Mouse (Mus musculus) kidney, embryonic 16.5 days (tissue): Measurements from ENCODE around the gene Olfr812. TPM values are rescaled to one million over a fixed set of nuclear protein-coding genes. Genes with fewer than 3 reads are reported as not detected.
"Not testable (repeated sequence)": the region's sequence is repeated elsewhere in the genome, so short reads cannot be mapped to it uniquely, and the experiment has no call there.

Experiments used
- ATAC-seq: fragments of 200-750 bp; cut with Nextera tagmentation; 2 replicates; pipeline ENCODE4 v1.8.0; 2017; ENCODE audit warnings: moderate TSS enrichment; ENCODE audit not compliant: low FRiP score, low TSS enrichment
- H3K27ac ChIP-seq: fragments of 300-500 bp; sonication (generic); 2 replicates; pipeline ENCODE4 v1.5.1; 2014; ENCODE audit warnings: low read length
- H3K27me3 ChIP-seq: fragments of 300-500 bp; sonication (generic); 2 replicates; pipeline ENCODE4 v1.6.1; 2014; ENCODE audit warnings: low read length, control low read depth, mixed read lengths; ENCODE audit not compliant: insufficient read depth
- H3K36me3 ChIP-seq: fragments of 300-500 bp; sonication (generic); 2 replicates; pipeline ENCODE4 v1.6.1; 2014; ENCODE audit warnings: low read length, control low read depth, mixed read lengths; ENCODE audit not compliant: insufficient read depth
- H3K4me1 ChIP-seq: fragments of 300-500 bp; sonication (generic); 2 replicates; pipeline ENCODE4 v1.6.1; 2014; ENCODE audit warnings: low read length, control low read depth, mixed read lengths; ENCODE audit not compliant: insufficient read depth
- H3K4me2 ChIP-seq: fragments of 300-500 bp; sonication (generic); replicated peaks from 2 replicates; pipeline ENCODE4 v1.6.1; 2014; ENCODE audit warnings: low read depth, low read length
- H3K4me3 ChIP-seq: fragments of 300-500 bp; sonication (generic); 2 replicates; pipeline ENCODE4 v1.5.1; 2014; ENCODE audit warnings: mild to moderate bottlenecking, low read length
- H3K9ac ChIP-seq: fragments of 300-500 bp; sonication (generic); replicated peaks from 2 replicates; pipeline ENCODE4 v1.6.1; 2014; ENCODE audit warnings: low read length
- H3K9me3 ChIP-seq: fragments of 300-500 bp; sonication (generic); 2 replicates; pipeline ENCODE4 v1.6.1; 2016; ENCODE audit warnings: low read length, control low read depth
- WGBS: fragments of 180-500 bp; shearing (Covaris S2); extraction: QIAGEN DNeasy Blood & Tissue Kit; methylation state at CpG from one replicate; pipeline ENCODE4 v1.1.7; 2014; 5-methylcytosine and 5-hydroxymethylcytosine counted together
- polyA plus RNA-seq: library from polyadenylated mRNA; unstranded; fragments of >200 nt; fragmentation: Nextera tagmentation; extraction: Ambion mirVana; gene quantifications from 2 replicates; pipeline ENCODE4 v1.2.1, GENCODE M21; 2015

Olfr812 gene
- polyA plus RNA-seq: not detected in 2 replicates

GRCm38 (mm10) chr10:129845994-129846393, at the start of gene Olfr812:
Gene Olfr812 (minus strand): TSS chr10:129846094.
- Histone ChIP-seq H3K27me3 (no peaks in the 10 kb centered on the region), H3K9me3 (no peaks in the 10 kb centered on the region), H3K9ac (no peak within 1 kb of the TSS), H3K4me3 (no peak within 1 kb of the TSS), H3K36me3 (no peaks in the 10 kb centered on the region), H3K4me2 (no peak within 1 kb of the TSS), H3K4me1 (no peaks in the 10 kb centered on the region), H3K27ac (no peak within 1 kb of the TSS)
- ATAC-seq: no peak
- WGBS: 63% methylated on average over 1 of the region's 1 CpGs

- Histone ChIP-seq H3K36me3 (no peaks in the 10 kb centered on the region), H3K9ac (no peak overlapping the region), H3K27me3 (no peaks in the 10 kb centered on the region), H3K27ac (no peak overlapping the region), H3K4me3 (no peak overlapping the region), H3K9me3 (no peaks in the 10 kb centered on the region), H3K4me2 (no peak overlapping the region), H3K4me1 (no peaks in the 10 kb centered on the region)
- WGBS: 93% methylated on average over 7 of the region's 7 CpGs
- ATAC-seq: no peak
Observed at GRCm38 (mm10) chr10:129885934-129886333, 40.0 kb upstream of the Olfr812 start.

GRCm38 (mm10) chr10:129885496-129885895, 39.6 kb upstream of the Olfr812 start:
- not testable (repeated sequence) for H3K4me1 ChIP-seq, H3K4me2 ChIP-seq, ATAC-seq, H3K36me3 ChIP-seq, H3K27me3 ChIP-seq, H3K27ac ChIP-seq, H3K9me3 ChIP-seq, H3K9ac ChIP-seq, H3K4me3 ChIP-seq
- WGBS: 69% methylated on average over 6 of the region's 6 CpGs

GRCm38 (mm10) chr10:129879751-129880150, 33.9 kb upstream of the Olfr812 start, which contains the start of gene Olfr814:
Gene Olfr814 (minus strand): TSS chr10:129879851.
- not testable (repeated sequence) for H3K27ac ChIP-seq, H3K36me3 ChIP-seq, ATAC-seq, H3K9ac ChIP-seq, H3K4me1 ChIP-seq, H3K4me3 ChIP-seq, H3K27me3 ChIP-seq, H3K4me2 ChIP-seq, H3K9me3 ChIP-seq
- no CpG with 5 or more reads among the region's 1 CpGs for WGBS

GRCm38 (mm10) chr10:129855067-129855466, 9.2 kb upstream of the Olfr812 start, which contains the start of gene Olfr813:
Gene Olfr813 (plus strand): TSS chr10:129855367.
- no peak for ATAC-seq
- no peak within 1 kb of the TSS for H3K27ac ChIP-seq
- H3K4me3 ChIP-seq: no peak within 1 kb of the TSS
- no peaks in the 10 kb centered on the region for H3K36me3 ChIP-seq
- no peak within 1 kb of the TSS for H3K4me2 ChIP-seq
- no peaks in the 10 kb centered on the region for H3K27me3 ChIP-seq
- H3K9ac ChIP-seq: no peak within 1 kb of the TSS
- H3K4me1 ChIP-seq: no peaks in the 10 kb centered on the region
- no peaks in the 10 kb centered on the region for H3K9me3 ChIP-seq

GRCm38 (mm10) chr10:129847343-129847742, 1.4 kb upstream of the Olfr812 start:
- Histone ChIP-seq H3K4me2 (no peak overlapping the region), H3K9ac (no peak overlapping the region), H3K36me3 (no peaks in the 10 kb centered on the region), H3K9me3 (no peaks in the 10 kb centered on the region), H3K27ac (no peak overlapping the region), H3K27me3 (no peaks in the 10 kb centered on the region), H3K4me3 (no peak overlapping the region), H3K4me1 (no peaks in the 10 kb centered on the region)
- 77% methylated on average over 1 of the region's 1 CpGs for WGBS
- no peak for ATAC-seq

GRCm38 (mm10) chr10:129804296-129804695, 41.6 kb downstream of the Olfr812 start, which contains the start of gene Olfr811:
Gene Olfr811 (minus strand): TSS chr10:129804396.
- Histone ChIP-seq H3K9ac (no peak within 1 kb of the TSS), H3K36me3 (no peaks in the 10 kb centered on the region), H3K4me3 (no peak within 1 kb of the TSS), H3K27ac (no peak within 1 kb of the TSS), H3K9me3 (no peaks in the 10 kb centered on the region), H3K27me3 (no peaks in the 10 kb centered on the region), H3K4me1 (no peaks in the 10 kb centered on the region), H3K4me2 (no peak within 1 kb of the TSS)
- no peak for ATAC-seq
- WGBS: 83% methylated on average over 4 of the region's 4 CpGs

GRCm38 (mm10) chr10:129794817-129795216, 51.1 kb downstream of the Olfr812 start, which contains the start of gene Olfr810:
Gene Olfr810 (minus strand): TSS chr10:129794917.
- Histone ChIP-seq H3K27me3 (no peaks in the 10 kb centered on the region), H3K27ac (no peak within 1 kb of the TSS), H3K9ac (no peak within 1 kb of the TSS), H3K9me3 (no peaks in the 10 kb centered on the region), H3K4me3 (no peak within 1 kb of the TSS), H3K4me1 (no peaks in the 10 kb centered on the region), H3K4me2 (no peak within 1 kb of the TSS), H3K36me3 (no peaks in the 10 kb centered on the region)
- no peak for ATAC-seq

Other genes starting within 250 kb of the Olfr812 start
- gene Olfr796, start 233.5 kb downstream of the Olfr812 start, polyA plus RNA-seq: not detected in 2 replicates
- gene Olfr798, start 218.2 kb downstream of the Olfr812 start, polyA plus RNA-seq: not detected in 2 replicates
- gene Olfr799, start 208.6 kb downstream of the Olfr812 start, polyA plus RNA-seq: not detected in 2 replicates
- gene Olfr800, start 188.4 kb downstream of the Olfr812 start, polyA plus RNA-seq: not detected in 2 replicates
- not detected in 2 replicates for gene Olfr801, start 172.2 kb downstream of the Olfr812 start, polyA plus RNA-seq
- gene Olfr802, start 157.9 kb downstream of the Olfr812 start, polyA plus RNA-seq: 0.03 TPM in 1 of 2 replicates, not detected in the other
- not detected in 2 replicates for gene Olfr803, start 151.8 kb downstream of the Olfr812 start, polyA plus RNA-seq
- not detected in 2 replicates for gene Olfr804, start 142.9 kb downstream of the Olfr812 start, polyA plus RNA-seq
- not detected in 2 replicates for gene Olfr805, start 116.7 kb downstream of the Olfr812 start, polyA plus RNA-seq
- gene Olfr806, start 104.2 kb downstream of the Olfr812 start, polyA plus RNA-seq: not detected in 2 replicates
- gene Olfr807, start 88.3 kb downstream of the Olfr812 start, polyA plus RNA-seq: not detected in 2 replicates
- not detected in 2 replicates for gene Olfr808, start 80.6 kb downstream of the Olfr812 start, polyA plus RNA-seq
- gene Olfr809, start 71.5 kb downstream of the Olfr812 start, polyA plus RNA-seq: not detected in 2 replicates
- not detected in 2 replicates for gene Olfr810, start 51.2 kb downstream of the Olfr812 start, polyA plus RNA-seq
- gene Olfr811, start 41.7 kb downstream of the Olfr812 start, polyA plus RNA-seq: not detected in 2 replicates
- gene Olfr813, start 9.3 kb upstream of the Olfr812 start, polyA plus RNA-seq: not detected in 2 replicates
- gene Olfr814, start 33.8 kb upstream of the Olfr812 start, polyA plus RNA-seq: not detected in 2 replicates
- not detected in 2 replicates for gene Olfr815, start 59.8 kb upstream of the Olfr812 start, polyA plus RNA-seq
- not detected in 2 replicates for gene Olfr816, start 69.5 kb upstream of the Olfr812 start, polyA plus RNA-seq
- not detected in 2 replicates for gene Olfr818, start 103.0 kb upstream of the Olfr812 start, polyA plus RNA-seq
- gene Olfr819, start 121.2 kb upstream of the Olfr812 start, polyA plus RNA-seq: not detected in 2 replicates
- gene Olfr247, start 130.0 kb upstream of the Olfr812 start, polyA plus RNA-seq: not detected in 2 replicates
- not detected in 2 replicates for gene Gm10310, start 139.0 kb upstream of the Olfr812 start, polyA plus RNA-seq
- gene Olfr820, start 166.5 kb upstream of the Olfr812 start, polyA plus RNA-seq: not detected in 2 replicates
- gene Olfr821, start 184.3 kb upstream of the Olfr812 start, polyA plus RNA-seq: not detected in 2 replicates
- gene Olfr822, start 225.1 kb upstream of the Olfr812 start, polyA plus RNA-seq: not detected in 2 replicates